Mouse (Mus musculus) liver, embryonic 14.5 days (tissue): ENCODE data around the gene Hacl1. TPM values are rescaled to one million over a fixed set of nuclear protein-coding genes. Genes with fewer than 3 reads are reported as not detected.

Source experiments
- ATAC-seq: fragments of 200-750 bp; cut with Nextera tagmentation; 2 replicates; pipeline ENCODE4 v1.8.0; 2017; ENCODE audit warnings: moderate number of reproducible peaks, mild to moderate bottlenecking, moderate library complexity; ENCODE audit not compliant: insufficient read depth
- DNase-seq, 3 experiments: peaks; one replicate each; pipeline ENCODE4 v3.0.0-alpha.2; 2012 to 2013; ENCODE audit warnings: low read depth in 3 of 3, low spot score in 3 of 3
- H3K27ac ChIP-seq: fragments of 300-500 bp; sonication (generic); 2 replicates; pipeline ENCODE4 v1.5.1; 2014; ENCODE audit warnings: moderate library complexity, mild to moderate bottlenecking, control low read depth, inconsistent platforms
- H3K27me3 ChIP-seq: fragments of 300-500 bp; sonication (generic); 2 replicates; pipeline ENCODE4 v1.6.1; 2014; ENCODE audit warnings: mild to moderate bottlenecking, low read length, moderate library complexity; ENCODE audit not compliant: control insufficient read depth, insufficient read depth
- H3K36me3 ChIP-seq: fragments of 300-500 bp; sonication (generic); replicated peaks from 2 replicates; pipeline ENCODE4 v1.6.1; 2014; ENCODE audit warnings: low read depth; ENCODE audit not compliant: control insufficient read depth, insufficient read depth
- H3K4me1 ChIP-seq, 2 experiments: fragments of 200-500 bp in 1 of 2; fragments of 300-500 bp in 1 of 2; sonication (generic) in 1 of 2; replicated peaks; 2 replicates each; pipeline ENCODE4 v1.6.1; 2012 to 2014; ENCODE audit warnings: antibody characterized with exemption in 1 of 2, inconsistent platforms in 1 of 2, low read length in 1 of 2; ENCODE audit not compliant: control insufficient read depth in 2 of 2, insufficient read depth in 2 of 2
- H3K4me2 ChIP-seq: fragments of 300-500 bp; sonication (generic); 2 replicates; pipeline ENCODE4 v1.6.1; 2014; ENCODE audit warnings: low read depth, mild to moderate bottlenecking, control low read depth, moderate library complexity
- H3K4me3 ChIP-seq, 2 experiments: fragments of 200-500 bp in 1 of 2; fragments of 300-500 bp in 1 of 2; sonication (generic) in 1 of 2; 2 replicates each; pipeline ENCODE4 v1.5.1; 2012 to 2014; ENCODE audit warnings: low read depth in 2 of 2, low read length in 2 of 2, mild to moderate bottlenecking in 2 of 2, control low read depth in 1 of 2, inconsistent platforms in 1 of 2, moderate library complexity in 1 of 2; ENCODE audit not compliant: insufficient read depth in 1 of 2
- H3K9ac ChIP-seq: fragments of 300-500 bp; sonication (generic); replicated peaks from 2 replicates; pipeline ENCODE4 v1.6.1; 2014; ENCODE audit warnings: mild to moderate bottlenecking, control low read depth, moderate library complexity
- H3K9me3 ChIP-seq: fragments of 300-500 bp; sonication (generic); 2 replicates; pipeline ENCODE4 v1.6.1; 2016; ENCODE audit warnings: low read length, mixed read lengths; ENCODE audit not compliant: control insufficient read depth
- CTCF ChIP-seq: IDR thresholded peaks from 2 replicates; pipeline ENCODE4 v1.5.1; 2016; ENCODE audit warnings: antibody characterized with exemption, low read depth, control low read depth
- EP300 ChIP-seq: IDR thresholded peaks from 2 replicates; pipeline ENCODE4 v1.6.1; 2016; ENCODE audit warnings: antibody characterized with exemption, low read depth
- WGBS: fragments of 180-500 bp; shearing (Covaris S2); extraction: QIAGEN DNeasy Blood & Tissue Kit; methylation state at CpG from one replicate; pipeline ENCODE4 v1.1.7; 2014; ENCODE audit not compliant: insufficient replicate concordance; 5-methylcytosine and 5-hydroxymethylcytosine counted together
- polyA plus RNA-seq, 2 experiments: library from polyadenylated mRNA; depleted of rRNA in 1 of 2; stranded (reverse) in 1 of 2; unstranded in 1 of 2; fragments of >200 nt; fragmentation: Nextera tagmentation in 1 of 2; extraction: Ambion mirVana in 1 of 2; gene quantifications; 2 replicates each; pipeline versions ENCODE4 v1.2.1 to v1.2.3; 2012 to 2014

Gene Hacl1
- polyA plus RNA-seq, 2 experiments, result 7.4 to 13.3 TPM

GRCm38 (mm10) chr14:31594693-31595092, 46.4 kb downstream of the Hacl1 start:
- ATAC-seq (no peak), DNase-seq (no peak)
- Histone ChIP-seq H3K4me1 (peaks cover 0 to 2% of the 10 kb centered on the region in 2 experiments; a peak in 1 of 4 replicates), H3K9me3 (no peaks in the 10 kb centered on the region), H3K36me3 (no peaks in the 10 kb centered on the region), H3K4me2 (no peak overlapping the region), H3K27me3 (no peaks in the 10 kb centered on the region), H3K4me3 (no peak overlapping the region), H3K9ac (no peak overlapping the region), H3K27ac (no peak overlapping the region)
- 59% methylated on average over 3 of the region's 3 CpGs for WGBS
- no peak for TF ChIP-seq CTCF
- TF ChIP-seq EP300, result no peak

- H3K4me1 ChIP-seq, result peaks cover 0 to 2% of the 10 kb centered on the region in 2 experiments; a peak in 1 of 4 replicates
- WGBS, result 25% methylated on average over 2 of the region's 2 CpGs
- H3K4me3 ChIP-seq, result no peak overlapping the region
- TF ChIP-seq CTCF, result no peak
- no peak for TF ChIP-seq EP300
- no peaks in the 10 kb centered on the region for H3K27me3 ChIP-seq
- no peak overlapping the region for H3K27ac ChIP-seq
- no peak for ATAC-seq
- no peaks in the 10 kb centered on the region for H3K36me3 ChIP-seq
- no peak for DNase-seq
- no peaks in the 10 kb centered on the region for H3K9me3 ChIP-seq
- no peak overlapping the region for H3K9ac ChIP-seq
- no peak overlapping the region for H3K4me2 ChIP-seq
Observed at GRCm38 (mm10) chr14:31593036-31593435, 48.0 kb downstream of the Hacl1 start.

GRCm38 (mm10) chr14:31591243-31591642, 49.8 kb downstream of the Hacl1 start, which contains the start of gene Colq:
Gene Colq, minus strand, starts transcription at chr14:31591343.
- Histone ChIP-seq H3K4me2 (no peak within 1 kb of the TSS), H3K4me3 (no peak within 1 kb of the TSS), H3K27me3 (no peaks in the 10 kb centered on the region), H3K9me3 (no peaks in the 10 kb centered on the region), H3K27ac (no peak within 1 kb of the TSS), H3K4me1 (no peaks in the 10 kb centered on the region; a peak in 1 of 4 replicates), H3K9ac (no peak within 1 kb of the TSS), H3K36me3 (no peaks in the 10 kb centered on the region)
- ATAC-seq (no peak), DNase-seq (no peak)
- WGBS, result 67% methylated on average over 3 of the region's 3 CpGs
- TF ChIP-seq CTCF (no peak), EP300 (no peak)

GRCm38 (mm10) chr14:31586451-31586850, 54.6 kb downstream of the Hacl1 start:
- Histone ChIP-seq H3K27ac (no peak overlapping the region), H3K9ac (no peak overlapping the region), H3K4me2 (no peak overlapping the region), H3K27me3 (no peaks in the 10 kb centered on the region), H3K4me3 (no peak overlapping the region), H3K9me3 (no peaks in the 10 kb centered on the region), H3K36me3 (no peaks in the 10 kb centered on the region), H3K4me1 (no peaks in the 10 kb centered on the region)
- ATAC-seq (no peak), DNase-seq (no peak)
- no peak for TF ChIP-seq EP300
- TF ChIP-seq CTCF, result no peak
- 73% methylated on average over 8 of the region's 8 CpGs for WGBS

GRCm38 (mm10) chr14:31583082-31583481, 58.0 kb downstream of the Hacl1 start:
- WGBS, result 51% methylated on average over 8 of the region's 9 CpGs
- no peak for DNase-seq
- H3K9ac ChIP-seq, result no peak overlapping the region
- no peak overlapping the region for H3K4me3 ChIP-seq
- H3K27ac ChIP-seq, result no peak overlapping the region
- no peaks in the 10 kb centered on the region for H3K9me3 ChIP-seq
- TF ChIP-seq CTCF (no peak), EP300 (no peak)
- no peak for ATAC-seq
- no peaks in the 10 kb centered on the region for H3K36me3 ChIP-seq
- no peak overlapping the region for H3K4me2 ChIP-seq
- no peaks in the 10 kb centered on the region for H3K4me1 ChIP-seq
- no peaks in the 10 kb centered on the region for H3K27me3 ChIP-seq
